Mouse (Mus musculus): Measurements from ENCODE around the gene Gmppa. TPM values are rescaled to one million over a fixed set of nuclear protein-coding genes. Genes with fewer than 3 reads are reported as not detected.

Gmppa gene
- polyA plus RNA-seq, 1 experiment from 2014 or later = 54.8 TPM

DNA sequence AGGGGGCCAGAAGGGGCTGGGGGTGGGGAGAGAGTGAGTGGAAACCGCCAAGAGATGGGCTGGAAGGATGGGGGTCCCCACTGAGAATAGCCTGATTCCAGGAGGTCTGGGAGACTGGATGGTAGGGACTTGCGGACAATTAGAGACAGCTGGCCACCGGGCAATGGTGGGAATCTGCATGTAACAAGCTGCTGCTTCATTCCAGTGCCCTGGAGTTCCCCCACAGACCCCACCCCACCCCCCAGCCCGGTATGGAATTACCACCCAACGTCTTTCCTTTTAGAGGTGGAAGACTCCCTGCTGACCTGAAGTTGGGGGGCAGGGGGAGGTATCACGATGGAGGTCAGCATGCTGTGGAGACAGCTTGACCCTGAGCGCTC, 12.3 kb downstream of the Gmppa start:
- no peak overlapping the region; the same call in 1 of the 2 replicates for H3K4me3 ChIP-seq (replicated peaks)
- WGBS = 1% methylated on average over 7 of the region's 7 CpGs
- H3K36me3 ChIP-seq (replicated peaks) = no peaks in the 10 kb centered on the region
- peak overlapping the region; percentile 78 for H3K27ac ChIP-seq
- peaks cover 89% of the 10 kb centered on the region for H3K27me3 ChIP-seq
- 0 out of 2 replicates have a peak overlapping the region, but pooled peaks have one; percentile 14 for H3K9ac ChIP-seq
- ATAC-seq (ENCODE audit: low FRiP score) = peak; percentile 1; the same call in 1 of the 2 replicates
- no peaks in the 10 kb centered on the region for H3K9me3 ChIP-seq
- H3K4me1 ChIP-seq = peaks cover 92% of the 10 kb centered on the region
- H3K4me2 ChIP-seq = peak overlapping the region; percentile 58

- H3K9ac ChIP-seq = no peak overlapping the region
- peaks cover 91% of the 10 kb centered on the region for H3K4me1 ChIP-seq
- 0 out of 2 replicates have a peak overlapping the region, but pooled peaks have one; percentile 50 for H3K27ac ChIP-seq
- 2% methylated on average over 14 of the region's 14 CpGs for WGBS
- no peak overlapping the region for H3K4me3 ChIP-seq (replicated peaks)
- H3K9me3 ChIP-seq = no peaks in the 10 kb centered on the region
- no peak for ATAC-seq (ENCODE audit: low FRiP score)
- no peaks in the 10 kb centered on the region for H3K36me3 ChIP-seq (replicated peaks)
- peaks cover 97% of the 10 kb centered on the region for H3K27me3 ChIP-seq
- H3K4me2 ChIP-seq = peak overlapping the region; percentile 58
Observed at GRCm38 (mm10) chr1:75448937-75449336, 13.2 kb downstream of the Gmppa start.

GRCm38 (mm10) chr1:75449377-75450135, 13.8 kb downstream of the Gmppa start:
- no peak for ATAC-seq (ENCODE audit: low FRiP score)
- H3K27me3 ChIP-seq = peaks cover 97% of the 10 kb centered on the region
- H3K9me3 ChIP-seq = no peaks in the 10 kb centered on the region
- peak overlapping the region; percentile 58 for H3K4me2 ChIP-seq
- no peak overlapping the region; the same call in none of the 2 replicates for H3K9ac ChIP-seq
- H3K4me3 ChIP-seq (replicated peaks) = peak overlapping the region; percentile 33
- WGBS = 5% methylated on average over 8 of the region's 8 CpGs
- peaks cover 89% of the 10 kb centered on the region for H3K4me1 ChIP-seq
- no peaks in the 10 kb centered on the region for H3K36me3 ChIP-seq (replicated peaks)
- H3K27ac ChIP-seq = no peak overlapping the region

DNA sequence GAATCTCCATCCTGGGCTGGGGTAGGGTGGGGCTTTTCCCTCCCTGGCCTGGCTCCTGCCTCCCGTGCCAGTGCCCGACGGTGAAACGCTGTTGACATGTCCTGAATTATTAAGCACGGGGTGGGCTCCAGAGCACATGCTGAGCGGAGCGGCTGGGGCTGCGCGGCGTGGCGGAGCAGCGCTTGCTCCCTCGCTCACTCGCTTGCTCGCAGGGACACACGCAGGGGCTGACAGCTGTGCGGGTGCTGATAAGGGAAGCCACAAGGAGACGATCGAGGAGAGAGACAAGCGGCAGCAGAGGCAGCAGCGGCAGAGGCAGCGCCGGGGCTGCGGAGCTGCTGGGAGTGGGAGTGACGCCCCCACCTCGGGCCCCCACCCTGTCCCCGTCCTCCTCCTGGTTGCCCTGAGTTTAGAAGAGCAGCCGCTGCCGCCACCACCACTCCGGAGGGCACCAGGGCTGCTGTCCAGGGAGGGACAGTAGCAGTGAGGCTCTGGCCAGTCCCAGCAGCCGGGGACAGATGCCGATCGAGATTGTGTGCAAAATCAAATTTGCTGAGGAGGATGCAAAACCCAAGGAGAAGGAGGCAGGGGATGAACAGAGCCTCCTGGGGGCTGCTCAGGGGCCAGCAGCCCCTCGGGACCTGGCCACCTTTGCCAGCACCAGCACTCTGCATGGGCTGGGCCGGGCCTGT, 14.7 kb downstream of the Gmppa start, which contains the start of gene Asic4:
Asic4 (plus strand) TSS at position 123 of the 692 bp plus-strand sequence.
- Histone ChIP-seq H3K9ac (peak within 1 kb of the TSS; percentile 56), H3K4me2 (peak within 1 kb of the TSS; percentile 58), H3K4me3 (replicated peaks) (peak within 1 kb of the TSS; percentile 33), H3K9me3 (no peaks in the 10 kb centered on the region), H3K27me3 (peaks cover 92% of the 10 kb centered on the region), H3K4me1 (peaks cover 87% of the 10 kb centered on the region), H3K36me3 (replicated peaks) (no peaks in the 10 kb centered on the region), H3K27ac (0 out of 2 replicates have a peak within 1 kb of the TSS, but pooled peaks have one; percentile 15)
- 2% methylated on average over 34 of the region's 35 CpGs for WGBS
- ATAC-seq (ENCODE audit: low FRiP score) = no peak

DNA sequence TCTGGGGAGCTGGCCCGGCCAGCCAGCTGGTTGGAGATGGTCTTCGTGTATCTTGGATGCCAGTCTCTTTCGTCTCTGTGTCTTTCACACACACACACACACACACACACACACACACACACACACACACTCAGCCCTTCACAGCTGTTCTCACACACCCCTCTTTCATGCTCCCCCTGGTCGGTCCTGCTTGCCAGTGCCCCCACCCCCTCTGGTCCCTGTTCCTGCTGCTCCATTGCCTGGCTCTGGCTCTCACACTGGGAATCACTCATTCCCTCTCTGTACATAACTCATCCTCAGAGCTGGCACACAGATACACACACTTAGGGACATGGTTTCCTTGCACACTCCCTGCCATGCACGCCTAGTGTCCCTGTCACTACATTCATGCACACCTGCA, 16.2 kb downstream of the Gmppa start:
- Histone ChIP-seq H3K9me3 (no peaks in the 10 kb centered on the region), H3K27me3 (peaks cover 95% of the 10 kb centered on the region), H3K9ac (no peak overlapping the region), H3K4me1 (peaks cover 87% of the 10 kb centered on the region), H3K4me2 (peak overlapping the region; percentile 13; the same call in 1 of the 2 replicates), H3K27ac (no peak overlapping the region), H3K4me3 (replicated peaks) (no peak overlapping the region), H3K36me3 (replicated peaks) (no peaks in the 10 kb centered on the region)
- ATAC-seq (ENCODE audit: low FRiP score) = no peak
- 70% methylated on average over 5 of the region's 5 CpGs for WGBS

GRCm38 (mm10) chr1:75455433-75455832, 19.7 kb downstream of the Gmppa start:
- no peak overlapping the region for H3K4me2 ChIP-seq
- H3K4me1 ChIP-seq = peaks cover 77% of the 10 kb centered on the region
- H3K27ac ChIP-seq = peak overlapping the region; percentile 36
- H3K36me3 ChIP-seq (replicated peaks) = no peaks in the 10 kb centered on the region
- H3K4me3 ChIP-seq (replicated peaks) = no peak overlapping the region
- H3K9ac ChIP-seq = no peak overlapping the region
- H3K9me3 ChIP-seq = no peaks in the 10 kb centered on the region
- WGBS = 68% methylated on average over 3 of the region's 3 CpGs
- no peak for ATAC-seq (ENCODE audit: low FRiP score)
- H3K27me3 ChIP-seq = peaks cover 90% of the 10 kb centered on the region

GRCm38 (mm10) chr1:75455948-75456347, 20.2 kb downstream of the Gmppa start:
- peaks cover 72% of the 10 kb centered on the region for H3K4me1 ChIP-seq
- ATAC-seq (ENCODE audit: low FRiP score) = peak; percentile 57
- 11% methylated on average over 5 of the region's 5 CpGs for WGBS
- H3K36me3 ChIP-seq (replicated peaks) = no peaks in the 10 kb centered on the region
- no peak overlapping the region for H3K4me3 ChIP-seq (replicated peaks)
- H3K27me3 ChIP-seq = peaks cover 85% of the 10 kb centered on the region
- no peaks in the 10 kb centered on the region for H3K9me3 ChIP-seq
- peak overlapping the region; percentile 36 for H3K27ac ChIP-seq
- no peak overlapping the region for H3K4me2 ChIP-seq
- no peak overlapping the region for H3K9ac ChIP-seq

DNA sequence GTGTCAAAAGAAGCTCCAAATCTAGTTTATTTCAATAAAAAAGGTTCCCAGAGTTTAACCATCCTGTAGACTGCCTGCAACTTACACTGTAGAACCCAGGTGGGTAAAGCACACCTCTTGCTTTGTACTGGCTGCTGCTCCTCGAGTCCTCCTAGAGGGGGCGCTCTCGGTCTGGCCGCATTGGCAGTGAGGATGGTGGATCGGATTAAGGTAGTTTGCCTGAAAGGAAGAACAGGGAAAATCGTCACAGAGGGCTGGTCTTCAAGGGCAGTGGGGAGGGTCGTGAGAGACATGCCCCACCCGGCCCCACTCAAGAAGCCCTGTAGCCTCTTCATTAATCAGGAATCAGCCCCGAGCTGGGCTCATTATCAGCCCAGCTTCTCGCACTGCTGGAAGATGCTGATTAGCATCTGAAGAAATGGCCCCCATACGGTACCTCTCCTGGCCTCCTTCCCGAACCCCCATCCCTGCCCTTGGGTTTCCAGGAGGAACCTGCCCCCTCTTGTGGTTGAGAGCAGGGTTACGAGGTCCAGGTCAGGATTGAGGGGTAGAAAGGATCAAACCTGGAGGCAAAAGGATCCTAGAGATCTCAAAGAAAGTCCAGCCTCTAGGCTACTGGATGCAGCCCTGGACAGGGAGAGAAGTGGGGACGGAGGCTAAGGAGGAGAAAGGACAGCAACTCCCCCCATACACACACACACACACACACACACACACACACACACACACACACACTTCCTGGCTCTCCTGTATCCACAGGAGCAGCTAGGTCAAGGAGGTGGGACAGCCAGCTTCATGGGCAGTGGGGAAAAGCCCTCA, 21.2 kb downstream of the Gmppa start:
- Histone ChIP-seq H3K4me3 (replicated peaks) (no peak overlapping the region), H3K9ac (no peak overlapping the region), H3K27ac (peak overlapping the region; percentile 21), H3K4me1 (peaks cover 65% of the 10 kb centered on the region), H3K9me3 (no peaks in the 10 kb centered on the region), H3K36me3 (replicated peaks) (no peaks in the 10 kb centered on the region), H3K27me3 (peaks cover 80% of the 10 kb centered on the region), H3K4me2 (peak overlapping the region; percentile 58; the same call in 1 of the 2 replicates)
- 0 out of 2 replicates have a peak, but pooled peaks have one; percentile 1 for ATAC-seq (ENCODE audit: low FRiP score)
- WGBS = 7% methylated on average over 14 of the region's 14 CpGs

- Histone ChIP-seq H3K4me3 (replicated peaks) (0 out of 2 replicates have a peak overlapping the region, but pooled peaks have one; percentile 1), H3K27ac (peak overlapping the region; percentile 21), H3K4me2 (peak overlapping the region; percentile 58), H3K9me3 (no peaks in the 10 kb centered on the region), H3K4me1 (peaks cover 64% of the 10 kb centered on the region), H3K9ac (no peak overlapping the region), H3K36me3 (replicated peaks) (no peaks in the 10 kb centered on the region), H3K27me3 (peaks cover 72% of the 10 kb centered on the region)
- 3% methylated on average over 8 of the region's 10 CpGs for WGBS
- ATAC-seq (ENCODE audit: low FRiP score) = peak; percentile 10; the same call in 1 of the 2 replicates
Observed at GRCm38 (mm10) chr1:75457710-75458024, 21.9 kb downstream of the Gmppa start.

DNA sequence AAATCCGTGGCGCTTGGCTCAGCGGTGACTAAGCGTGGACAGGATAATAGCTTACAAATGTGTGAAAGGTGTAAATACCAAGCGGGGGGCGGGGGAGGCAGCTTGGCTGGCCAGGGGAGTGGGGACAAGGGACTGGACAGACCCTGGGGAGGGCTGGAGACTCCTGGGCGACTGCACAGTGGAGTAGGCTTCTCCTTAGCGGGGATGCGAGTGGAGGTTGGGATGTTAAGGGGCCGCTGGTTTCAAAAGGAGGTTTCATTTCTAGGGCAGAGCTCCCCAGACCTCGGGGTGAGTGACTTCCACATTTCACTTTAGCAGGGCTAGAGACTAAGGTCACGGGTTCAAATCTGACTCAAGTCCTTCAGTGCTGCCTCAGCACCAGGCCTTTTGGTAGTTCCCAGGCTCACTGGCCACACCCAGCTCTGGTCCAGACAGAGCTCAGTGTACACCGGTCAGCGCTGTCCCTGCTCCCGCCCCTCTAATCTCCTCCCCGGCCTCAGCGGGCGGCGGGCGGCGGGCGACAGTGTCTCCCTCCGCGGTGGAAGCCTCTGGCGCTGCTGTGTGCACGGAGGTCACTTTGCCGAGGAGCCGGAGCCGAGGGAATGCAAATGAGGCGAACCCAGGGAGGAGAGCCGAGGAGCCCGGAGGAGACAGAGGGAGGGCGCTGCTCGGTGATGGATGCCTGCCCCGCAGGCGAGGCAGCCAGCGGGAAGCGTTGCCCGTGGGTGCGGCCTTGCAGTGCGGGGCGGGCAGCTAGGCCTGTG, 22.5 kb downstream of the Gmppa start:
- no peaks in the 10 kb centered on the region for H3K9me3 ChIP-seq
- peak overlapping the region; percentile 33 for H3K4me3 ChIP-seq (replicated peaks)
- 1% methylated on average over 42 of the region's 42 CpGs for WGBS
- H3K27ac ChIP-seq = peak overlapping the region; percentile 69
- H3K27me3 ChIP-seq = peaks cover 67% of the 10 kb centered on the region
- H3K9ac ChIP-seq = peak overlapping the region; percentile 38; the same call in 1 of the 2 replicates
- H3K36me3 ChIP-seq (replicated peaks) = no peaks in the 10 kb centered on the region
- H3K4me1 ChIP-seq = peaks cover 60% of the 10 kb centered on the region
- peak; percentile 68 for ATAC-seq (ENCODE audit: low FRiP score)
- H3K4me2 ChIP-seq = peak overlapping the region; percentile 58
